Mouse (Mus musculus) MEL (cell line): ENCODE measurements around the gene Apba2. TPM values are rescaled to one million over a fixed set of nuclear protein-coding genes. Genes with fewer than 3 reads are reported as not detected.

Source experiments
- DNase-seq: peaks from one replicate; pipeline ENCODE4 v3.0.0; 2011; ENCODE audit warnings: low read depth, low spot score
- H3K27ac ChIP-seq: 2 replicates; pipeline ENCODE4 v1.5.1; 2012; ENCODE audit warnings: low read depth, mild to moderate bottlenecking, control low read depth, low read length, moderate library complexity; ENCODE audit not compliant: control insufficient read depth
- H3K27me3 ChIP-seq, 2 experiments: fragments of 150-350 bp in 1 of 2; sonication (generic) in 1 of 2; 2 replicates each; pipeline ENCODE4 v1.6.1; 2012; ENCODE audit warnings: low read length in 2 of 2, mild to moderate bottlenecking in 2 of 2, improper control_type of control experiment in 1 of 2, moderate library complexity in 1 of 2; ENCODE audit not compliant: insufficient read depth in 2 of 2, control insufficient read depth in 1 of 2
- H3K36me3 ChIP-seq, 2 experiments: 2 replicates each; pipeline ENCODE4 v1.6.1; 2012 to 2014; ENCODE audit warnings: low read length in 2 of 2, improper control_type of control experiment in 1 of 2, inconsistent platforms in 1 of 2, mild to moderate bottlenecking in 1 of 2; ENCODE audit not compliant: insufficient read depth in 2 of 2, control insufficient read depth in 1 of 2
- H3K4me1 ChIP-seq, 2 experiments: fragments of 150-350 bp in 1 of 2; sonication (generic) in 1 of 2; 2 replicates each; pipeline ENCODE4 v1.6.1; 2012; ENCODE audit warnings: low read length in 2 of 2, improper control_type of control experiment in 1 of 2, mild to moderate bottlenecking in 1 of 2; ENCODE audit not compliant: insufficient read depth in 2 of 2, control insufficient read depth in 1 of 2
- H3K4me3 ChIP-seq, 2 experiments: fragments of 150-350 bp in 1 of 2; sonication (generic) in 1 of 2; 2 replicates each; pipeline ENCODE4 v1.5.1; 2012; ENCODE audit warnings: low read depth in 2 of 2, low read length in 2 of 2, mild to moderate bottlenecking in 2 of 2, moderate library complexity in 2 of 2, control low read depth in 1 of 2, improper control_type of control experiment in 1 of 2; ENCODE audit not compliant: control insufficient read depth in 1 of 2, insufficient read depth in 1 of 2
- H3K79me2 ChIP-seq: 2 replicates; pipeline ENCODE4 v1.6.1; 2012; ENCODE audit warnings: mild to moderate bottlenecking, low read length, moderate library complexity; ENCODE audit not compliant: control insufficient read depth, poor library complexity, insufficient read depth
- H3K9ac ChIP-seq: 2 replicates; pipeline ENCODE4 v1.6.1; 2012; ENCODE audit warnings: low read depth, mild to moderate bottlenecking, control low read depth, low read length, moderate library complexity; ENCODE audit not compliant: control insufficient read depth, poor library complexity, severe bottlenecking
- H3K9me3 ChIP-seq: fragments of 150-350 bp; sonication (generic); replicated peaks from 2 replicates; pipeline ENCODE4 v1.6.1; 2012; ENCODE audit warnings: mild to moderate bottlenecking, low read length, improper control_type of control experiment, moderate library complexity; ENCODE audit not compliant: insufficient read depth
- BHLHE40 ChIP-seq: IDR thresholded peaks from 2 replicates; pipeline ENCODE4 v1.6.1; 2012; ENCODE audit warnings: low read depth, mild to moderate bottlenecking, inconsistent platforms, low read length, improper control_type of control experiment, borderline replicate concordance
- ELF1 ChIP-seq: IDR thresholded peaks from 2 replicates; pipeline ENCODE4 v1.6.1; 2014; ENCODE audit warnings: low read depth, mild to moderate bottlenecking, inconsistent platforms, low read length, improper control_type of control experiment, moderate library complexity
- EP300 ChIP-seq, 2 experiments: IDR thresholded peaks; 2 replicates each; pipeline ENCODE4 v1.6.1; 2011; ENCODE audit warnings: improper control_type of control experiment in 2 of 2, low read length in 2 of 2, low read depth in 1 of 2, mild to moderate bottlenecking in 1 of 2
- ETS1 ChIP-seq: IDR thresholded peaks from 2 replicates; pipeline ENCODE4 v1.6.1; 2012; ENCODE audit warnings: low read depth, mild to moderate bottlenecking, inconsistent platforms, low read length, improper control_type of control experiment, moderate library complexity
- GATA1 ChIP-seq: IDR thresholded peaks from 2 replicates; pipeline ENCODE4 v1.6.1; 2011; ENCODE audit warnings: low read depth, low read length, improper control_type of control experiment
- JUND ChIP-seq: IDR thresholded peaks from 2 replicates; pipeline ENCODE4 v1.6.1; 2011; ENCODE audit warnings: low read depth, mild to moderate bottlenecking, improper control_type of control experiment, low read length
- MAFK ChIP-seq: IDR thresholded peaks from 2 replicates; pipeline ENCODE4 v1.6.1; 2011; ENCODE audit warnings: low read depth, mild to moderate bottlenecking, low read length, improper control_type of control experiment, borderline replicate concordance
- MAX ChIP-seq: IDR thresholded peaks from 2 replicates; pipeline ENCODE4 v1.6.1; 2011; ENCODE audit warnings: low read length, improper control_type of control experiment
- MAZ ChIP-seq: IDR thresholded peaks from 2 replicates; pipeline ENCODE4 v1.6.1; 2012; ENCODE audit warnings: low read depth, mild to moderate bottlenecking, inconsistent platforms, low read length, improper control_type of control experiment
- MXI1 ChIP-seq: IDR thresholded peaks from 2 replicates; pipeline ENCODE4 v1.6.1; 2011; ENCODE audit warnings: mild to moderate bottlenecking, low read depth, low read length, improper control_type of control experiment
- POLR2A ChIP-seq, 2 experiments: IDR thresholded peaks; 2 replicates each; pipeline ENCODE4 v1.6.1; 2011 to 2012; ENCODE audit warnings: low read length in 2 of 2, mild to moderate bottlenecking in 2 of 2, control low read depth in 1 of 2, improper control_type of control experiment in 1 of 2, low read depth in 1 of 2, moderate library complexity in 1 of 2; ENCODE audit not compliant: control insufficient read depth in 1 of 2, insufficient read depth in 1 of 2, poor library complexity in 1 of 2
- RCOR1 ChIP-seq: IDR thresholded peaks from 2 replicates; pipeline ENCODE4 v1.6.1; 2012; ENCODE audit warnings: low read depth, mild to moderate bottlenecking, inconsistent platforms, low read length, improper control_type of control experiment
- SIN3A ChIP-seq: IDR thresholded peaks from 2 replicates; pipeline ENCODE4 v1.6.1; 2012; ENCODE audit warnings: low read length, improper control_type of control experiment, inconsistent platforms
- SMC3 ChIP-seq: IDR thresholded peaks from 2 replicates; pipeline ENCODE4 v1.6.1; 2011; ENCODE audit warnings: low read depth, low read length, improper control_type of control experiment
- TBP ChIP-seq: IDR thresholded peaks from 2 replicates; pipeline ENCODE4 v1.8.0; 2011; ENCODE audit warnings: low read depth, low read length, improper control_type of control experiment
- UBTF ChIP-seq: IDR thresholded peaks from 2 replicates; pipeline ENCODE4 v1.6.1; 2012; ENCODE audit warnings: low read depth, mild to moderate bottlenecking, inconsistent platforms, low read length, improper control_type of control experiment, moderate library complexity, borderline replicate concordance; ENCODE audit not compliant: insufficient read depth
- USF1 ChIP-seq: IDR thresholded peaks from 2 replicates; pipeline ENCODE4 v1.6.1; 2014; ENCODE audit warnings: low read depth, mild to moderate bottlenecking, inconsistent platforms, low read length, improper control_type of control experiment, moderate library complexity
- polyA plus RNA-seq, 2 experiments: library from polyadenylated mRNA; stranded (reverse) in 1 of 2; unstranded in 1 of 2; fragments of >175 nt in 1 of 2; fragments of >200 nt in 1 of 2; gene quantifications; 2 replicates each; pipeline versions ENCODE4 v1.2.1 to v1.2.4; 2012; ENCODE audit warnings: low replicate concordance in 2 of 2, low read depth in 1 of 2; ENCODE audit not compliant: insufficient read length in 2 of 2, insufficient read depth in 1 of 2, missing spikeins in 1 of 2
- total RNA-seq: library from RNA; depleted of rRNA; stranded (reverse); fragments of 300-350 nt; gene quantifications from 2 replicates; pipeline ENCODE4 v1.2.3, GENCODE M21; 2012

Apba2 gene
- total and polyA plus RNA-seq, 3 experiments: not detected

GRCm38 (mm10) chr7:64535269-64535668 is 33.8 kb downstream of the Apba2 start:
- Histone ChIP-seq H3K79me2 (no peaks in the 10 kb centered on the region), H3K4me3 (no peak overlapping the region), H3K36me3 (no peaks in the 10 kb centered on the region), H3K4me1 (no peaks in the 10 kb centered on the region), H3K27me3 (no peaks in the 10 kb centered on the region), H3K27ac (no peak overlapping the region), H3K9me3 (no peaks in the 10 kb centered on the region), H3K9ac (no peak overlapping the region)
- TF ChIP-seq MAFK: no peak
- no peak for TF ChIP-seq BHLHE40
- no peak for TF ChIP-seq USF1
- DNase-seq: no peak

- H3K36me3 ChIP-seq: no peaks in the 10 kb centered on the region
- H3K27me3 ChIP-seq: no peaks in the 10 kb centered on the region
- no peak overlapping the region for H3K4me3 ChIP-seq
- no peak overlapping the region for H3K9ac ChIP-seq
- H3K9me3 ChIP-seq: no peaks in the 10 kb centered on the region
- H3K27ac ChIP-seq: no peak overlapping the region
- no peaks in the 10 kb centered on the region for H3K4me1 ChIP-seq
- H3K79me2 ChIP-seq: no peaks in the 10 kb centered on the region
- no peak for DNase-seq
- TF ChIP-seq SMC3 (no peak), MAFK (no peak), TBP (no peak), UBTF (no peak), GATA1 (no peak), JUND (no peak)
Measured at GRCm38 (mm10) chr7:64539450-64540148, 38.1 kb downstream of the Apba2 start.

- Histone ChIP-seq H3K27me3 (no peaks in the 10 kb centered on the region), H3K36me3 (no peaks in the 10 kb centered on the region), H3K4me1 (no peaks in the 10 kb centered on the region), H3K79me2 (no peaks in the 10 kb centered on the region), H3K9ac (no peak overlapping the region), H3K4me3 (no peak overlapping the region), H3K27ac (no peak overlapping the region), H3K9me3 (no peaks in the 10 kb centered on the region)
- DNase-seq: no peak
- no peak for TF ChIP-seq UBTF
- TF ChIP-seq RCOR1: no peak
- no peak for TF ChIP-seq MAZ
- TF ChIP-seq MAX: no peak
- no peak for TF ChIP-seq SIN3A
- no peak for TF ChIP-seq ETS1
- no peak for TF ChIP-seq MXI1
- TF ChIP-seq TBP: no peak
- TF ChIP-seq EP300 (IDR thresholded peaks at IDR 0.05; ENCODE audit: low read depth in 1 of 2, low read length in 2 of 2): no peak
- TF ChIP-seq ELF1: no peak
- no peak for TF ChIP-seq POLR2A (IDR thresholded peaks at IDR 0.05; ENCODE audit: control insufficient read depth in 1 of 2, insufficient read depth in 1 of 2, low read depth in 1 of 2, low read length in 2 of 2, poor library complexity in 1 of 2)
Measured at GRCm38 (mm10) chr7:64546801-64547200, 45.3 kb downstream of the Apba2 start.
